Mouse (Mus musculus): ENCODE measurements around the gene Gm9732. TPM values are rescaled to one million over a fixed set of nuclear protein-coding genes. Genes with fewer than 3 reads are reported as not detected.
"Not testable (repeated sequence)": the region's sequence is repeated elsewhere in the genome, so short reads cannot be mapped to it uniquely, and the experiment has no call there.

The Gm9732 gene
- polyA plus RNA-seq, 1 experiment from 2014 or later, result not detected

DNA sequence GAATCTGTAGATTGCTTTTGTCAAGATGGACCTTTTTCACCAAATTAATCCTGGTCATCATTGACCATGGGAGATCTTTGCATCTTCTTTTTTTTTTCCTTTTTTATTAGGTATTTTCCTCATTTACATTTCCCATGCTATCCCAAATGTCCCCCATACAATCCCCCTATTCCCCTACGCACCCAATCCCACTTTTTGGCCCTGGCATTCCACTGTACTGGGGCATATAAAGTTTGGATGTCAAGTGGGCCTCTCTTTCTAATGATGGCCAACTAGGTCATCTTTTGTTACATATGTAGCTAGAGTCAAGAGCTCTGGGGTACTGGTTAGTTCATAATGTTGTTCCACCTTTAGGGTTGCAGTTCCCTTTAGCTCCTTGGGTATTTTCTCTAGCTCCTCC is 62.8 kb downstream of the Gm9732 start:
- not testable (repeated sequence) for H3K27ac ChIP-seq (ENCODE audit: low read length); H3K27me3 ChIP-seq (replicated peaks; ENCODE audit: control insufficient read depth, insufficient read depth, low read length); H3K4me1 ChIP-seq (ENCODE audit: control insufficient read depth, insufficient read depth, low read length); H3K4me2 ChIP-seq (ENCODE audit: low read depth, low read length); ATAC-seq; H3K9me3 ChIP-seq (ENCODE audit: control insufficient read depth, low read length); H3K36me3 ChIP-seq (ENCODE audit: control insufficient read depth, insufficient read depth, low read length); H3K4me3 ChIP-seq (ENCODE audit: low read length); H3K9ac ChIP-seq (ENCODE audit: low read depth, low read length)
- WGBS, result 73% methylated on average over 1 of the region's 1 CpGs

DNA sequence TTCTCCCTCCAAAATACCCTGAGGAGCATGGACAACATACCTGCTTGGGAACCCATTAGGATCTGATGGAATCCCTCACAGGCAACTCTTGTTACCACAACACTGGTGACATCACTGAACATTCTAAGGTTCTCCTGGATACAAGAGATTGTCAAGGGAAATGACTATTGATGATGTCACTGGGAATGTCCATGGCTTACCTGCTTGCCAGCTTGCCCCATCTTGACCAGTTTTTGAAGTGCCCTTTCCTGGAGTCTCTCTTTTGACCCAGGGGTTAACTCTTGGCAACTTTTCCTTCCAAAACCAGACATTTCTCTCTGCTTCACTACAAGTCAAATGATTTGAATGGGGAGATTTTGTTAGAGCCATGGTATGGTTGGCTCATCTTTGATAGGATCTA is 72.9 kb downstream of the Gm9732 start, which contains the start of gene 1700001F09Rik:
TSS of gene 1700001F09Rik (minus strand) at position 101 of the 400 bp plus-strand sequence.
- H3K4me1 ChIP-seq (ENCODE audit: control insufficient read depth, insufficient read depth, low read length); H3K9ac ChIP-seq (ENCODE audit: low read depth, low read length); H3K9me3 ChIP-seq (ENCODE audit: control insufficient read depth, low read length); H3K4me2 ChIP-seq (ENCODE audit: low read depth, low read length); H3K4me3 ChIP-seq (ENCODE audit: low read length); H3K36me3 ChIP-seq (ENCODE audit: control insufficient read depth, insufficient read depth, low read length); ATAC-seq; H3K27me3 ChIP-seq (replicated peaks; ENCODE audit: control insufficient read depth, insufficient read depth, low read length); H3K27ac ChIP-seq (ENCODE audit: low read length): not testable (repeated sequence)

- H3K9me3 ChIP-seq (ENCODE audit: control insufficient read depth, low read length); ATAC-seq; H3K9ac ChIP-seq (ENCODE audit: low read depth, low read length); H3K36me3 ChIP-seq (ENCODE audit: control insufficient read depth, insufficient read depth, low read length); H3K4me1 ChIP-seq (ENCODE audit: control insufficient read depth, insufficient read depth, low read length); H3K27ac ChIP-seq (ENCODE audit: low read length); H3K4me2 ChIP-seq (ENCODE audit: low read depth, low read length); H3K27me3 ChIP-seq (replicated peaks; ENCODE audit: control insufficient read depth, insufficient read depth, low read length); H3K4me3 ChIP-seq (ENCODE audit: low read length): not testable (repeated sequence)
- 93% methylated on average over 1 of the region's 2 CpGs for WGBS
Observed at GRCm38 (mm10) chr14:43352944-43353343, 78.1 kb downstream of the Gm9732 start.

Other genes starting within 250 kb of the Gm9732 start
- gene Gm8094, start 198.4 kb upstream of the Gm9732 start, polyA plus RNA-seq (2015; fragmentation: Nextera tagmentation; extraction: Ambion mirVana), result not detected in 2 replicates
- not detected in 2 replicates for gene Gm8104, start 174.4 kb upstream of the Gm9732 start, polyA plus RNA-seq (2015; fragmentation: Nextera tagmentation; extraction: Ambion mirVana)
- gene Gm7233, start 95.2 kb upstream of the Gm9732 start, polyA plus RNA-seq (2015; fragmentation: Nextera tagmentation; extraction: Ambion mirVana), result not detected in 2 replicates
- not detected in 2 replicates for gene Gm8122, start 39.7 kb upstream of the Gm9732 start, polyA plus RNA-seq (2015; fragmentation: Nextera tagmentation; extraction: Ambion mirVana)
- gene Gm8126, start 16.4 kb upstream of the Gm9732 start, polyA plus RNA-seq (2015; fragmentation: Nextera tagmentation; extraction: Ambion mirVana), result not detected in 2 replicates
- not detected in 2 replicates for gene Gm8127, start 18.8 kb downstream of the Gm9732 start, polyA plus RNA-seq (2015; fragmentation: Nextera tagmentation; extraction: Ambion mirVana)
- not detected in 2 replicates for gene 1700001F09Rik, start 72.8 kb downstream of the Gm9732 start, polyA plus RNA-seq (2015; fragmentation: Nextera tagmentation; extraction: Ambion mirVana)
- gene Gm8138, start 141.3 kb downstream of the Gm9732 start, polyA plus RNA-seq (2015; fragmentation: Nextera tagmentation; extraction: Ambion mirVana), result not detected in 2 replicates

Measured in intestine, embryonic 16.5 days (tissue).